Mouse (Mus musculus) brain, embryonic 14.5 days (tissue): ENCODE data around the gene Zfp654. TPM values are rescaled to one million over a fixed set of nuclear protein-coding genes. Genes with fewer than 3 reads are reported as not detected.
A peak's percentile ranks its signal among the peaks of the same experiment; 100 is the strongest.
"Not testable (repeated sequence)": the region's sequence is repeated elsewhere in the genome, so short reads cannot be mapped to it uniquely, and the experiment has no call there.

Source experiments
- DNase-seq: peaks from one replicate; pipeline ENCODE4 v3.0.0-alpha.2; 2011; ENCODE audit warnings: low read depth
- CTCF ChIP-seq: fragments of 200-500 bp; IDR thresholded peaks from 2 replicates; pipeline ENCODE4 v1.5.1; 2012; ENCODE audit warnings: inconsistent platforms, mild to moderate bottlenecking, moderate library complexity, borderline replicate concordance; ENCODE audit not compliant: insufficient read depth, insufficient read length; ENCODE audit errors: extremely low read depth
- POLR2A ChIP-seq: fragments of 200-500 bp; IDR thresholded peaks from 2 replicates; pipeline ENCODE4 v1.6.1; 2012; ENCODE audit warnings: mild to moderate bottlenecking, inconsistent platforms, borderline replicate concordance; ENCODE audit not compliant: poor library complexity, insufficient read depth, insufficient read length, severe bottlenecking; ENCODE audit errors: extremely low read depth
- polyA plus RNA-seq: library from polyadenylated mRNA; depleted of rRNA; stranded (reverse); fragments of >200 nt; gene quantifications from 2 replicates; pipeline ENCODE4 v1.2.3, GENCODE M21; 2012

Zfp654 gene
- polyA plus RNA-seq, 1 experiment, result 8.1 TPM

GRCm38 (mm10) chr16:64877314-64877713 is 25.9 kb upstream of the Zfp654 start:
- DNase-seq, result no peak

GRCm38 (mm10) chr16:64876631-64877265 is 25.3 kb upstream of the Zfp654 start:
- no peak for DNase-seq
- TF ChIP-seq CTCF, result no peak
- TF ChIP-seq POLR2A, result no peak

More at GRCm38 (mm10) chr16:64877314-64877713, 25.9 kb upstream of the Zfp654 start:
- TF ChIP-seq POLR2A (no peak), CTCF (no peak)

GRCm38 (mm10) chr16:64875822-64876221 is 24.4 kb upstream of the Zfp654 start:
- DNase-seq, result no peak
- TF ChIP-seq CTCF (no peak), POLR2A (no peak)

GRCm38 (mm10) chr16:64875384-64875783 is 23.9 kb upstream of the Zfp654 start:
- DNase-seq, result no peak
- TF ChIP-seq CTCF (no peak), POLR2A (no peak)

GRCm38 (mm10) chr16:64873416-64874305 is 22.2 kb upstream of the Zfp654 start:
- peak; percentile 85 for DNase-seq
- TF ChIP-seq POLR2A (peak; percentile 24; the same call in 1 of the 2 replicates), CTCF (no peak)

GRCm38 (mm10) chr16:64872841-64873240 is 21.4 kb upstream of the Zfp654 start:
- no peak for TF ChIP-seq POLR2A
- no peak for TF ChIP-seq CTCF
- DNase-seq, result no peak

GRCm38 (mm10) chr16:64872296-64872695 is 20.8 kb upstream of the Zfp654 start:
- peak; percentile 42 for DNase-seq

GRCm38 (mm10) chr16:64869621-64870020 is 18.2 kb upstream of the Zfp654 start:
- TF ChIP-seq POLR2A (no peak), CTCF (no peak)
- no peak for DNase-seq

More at GRCm38 (mm10) chr16:64872296-64872695, 20.8 kb upstream of the Zfp654 start:
- TF ChIP-seq CTCF (no peak), POLR2A (no peak)

- TF ChIP-seq CTCF, result no peak
- no peak for TF ChIP-seq POLR2A
- no peak for DNase-seq
Measured at GRCm38 (mm10) chr16:64868613-64869012, 17.2 kb upstream of the Zfp654 start.

GRCm38 (mm10) chr16:64865841-64866240 is 14.4 kb upstream of the Zfp654 start:
- not testable (repeated sequence) for DNase-seq

GRCm38 (mm10) chr16:64856946-64857345 is 5.5 kb upstream of the Zfp654 start:
- DNase-seq, result no peak

More at GRCm38 (mm10) chr16:64856946-64857345, 5.5 kb upstream of the Zfp654 start:
- TF ChIP-seq CTCF, result no peak
- no peak for TF ChIP-seq POLR2A
